Mouse (Mus musculus): Measurements from ENCODE around the gene Olfml2b. TPM values are rescaled to one million over a fixed set of nuclear protein-coding genes. Genes with fewer than 3 reads are reported as not detected.

Olfml2b gene
- polyA plus RNA-seq, 1 experiment from 2014 or later, result 19.5 TPM

DNA sequence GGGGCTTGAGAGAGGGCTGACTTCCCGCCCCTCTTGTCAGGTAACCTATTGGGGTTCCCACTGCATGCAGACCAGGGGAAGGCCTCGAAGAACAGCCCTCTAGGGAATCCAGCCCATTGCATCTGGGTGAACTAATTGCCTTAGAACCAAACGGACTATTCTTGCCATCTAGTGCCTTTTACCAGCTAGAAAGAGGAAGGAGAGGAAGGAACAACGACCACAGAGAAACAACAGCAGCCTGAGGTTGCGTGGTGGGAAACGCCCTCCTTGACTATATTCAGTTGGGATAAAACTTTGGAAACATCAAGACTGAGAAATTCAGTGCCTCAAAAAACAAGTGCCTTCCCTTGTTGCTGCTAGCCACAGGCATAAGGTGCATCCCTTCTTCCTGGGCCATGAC lies 39.5 kb downstream of the Olfml2b start:
- H3K4me2 ChIP-seq (replicated peaks; ENCODE audit: low read depth), result no peak overlapping the region
- no peak for ATAC-seq
- no peak overlapping the region for H3K4me3 ChIP-seq (ENCODE audit: low read depth, low read length)
- TF ChIP-seq CTCF (IDR thresholded peaks at IDR 0.05; ENCODE audit: low read depth), result no peak
- no peak overlapping the region for H3K9ac ChIP-seq (ENCODE audit: low read depth, low read length)
- WGBS, result 77% methylated on average over 6 of the region's 6 CpGs
- no peaks in the 10 kb centered on the region for H3K4me1 ChIP-seq (replicated peaks; ENCODE audit: control insufficient read depth, insufficient read depth, low read length)
- no peaks in the 10 kb centered on the region for H3K27me3 ChIP-seq (replicated peaks; ENCODE audit: control insufficient read depth, insufficient read depth, low read length)
- H3K27ac ChIP-seq (ENCODE audit: low read depth, low read length), result no peak overlapping the region
- H3K36me3 ChIP-seq (ENCODE audit: control insufficient read depth, insufficient read depth), result no peaks in the 10 kb centered on the region
- no peaks in the 10 kb centered on the region for H3K9me3 ChIP-seq (ENCODE audit: control insufficient read depth)

- TF ChIP-seq CTCF (IDR thresholded peaks at IDR 0.05; ENCODE audit: low read depth), result no peak
- ATAC-seq, result no peak
- 91% methylated on average over 8 of the region's 8 CpGs for WGBS
- H3K4me3 ChIP-seq (ENCODE audit: low read depth, low read length), result no peak overlapping the region
- H3K9ac ChIP-seq (ENCODE audit: low read depth, low read length), result no peak overlapping the region
- H3K4me2 ChIP-seq (replicated peaks; ENCODE audit: low read depth), result no peak overlapping the region
- H3K27ac ChIP-seq (ENCODE audit: low read depth, low read length), result no peak overlapping the region
- H3K9me3 ChIP-seq (ENCODE audit: control insufficient read depth), result no peaks in the 10 kb centered on the region
- H3K36me3 ChIP-seq (ENCODE audit: control insufficient read depth, insufficient read depth), result no peaks in the 10 kb centered on the region
- no peaks in the 10 kb centered on the region for H3K27me3 ChIP-seq (replicated peaks; ENCODE audit: control insufficient read depth, insufficient read depth, low read length)
- H3K4me1 ChIP-seq (replicated peaks; ENCODE audit: control insufficient read depth, insufficient read depth, low read length), result no peaks in the 10 kb centered on the region
Observed at GRCm38 (mm10) chr1:170689773-170690172, 45.4 kb downstream of the Olfml2b start.

DNA sequence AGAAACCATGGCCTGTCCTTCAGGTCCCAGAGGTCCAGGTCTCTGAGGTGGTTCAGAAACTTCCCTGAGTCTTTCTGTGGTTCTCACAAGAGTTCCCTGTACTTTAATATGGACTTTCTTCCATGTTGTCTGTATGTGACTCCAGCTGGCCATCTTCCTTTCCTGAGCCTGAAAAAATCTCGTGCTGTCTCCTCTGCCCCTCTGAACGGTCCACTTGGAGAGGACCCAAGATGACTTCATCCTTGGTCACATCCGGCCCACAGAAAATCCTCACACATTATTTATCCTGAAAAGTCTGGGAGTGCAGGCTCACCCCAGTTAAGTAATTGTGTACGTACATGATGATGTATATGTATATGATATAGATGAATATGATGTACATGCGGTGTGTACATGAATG lies 47.0 kb downstream of the Olfml2b start:
- Histone ChIP-seq H3K4me3 (ENCODE audit: low read depth, low read length) (no peak overlapping the region), H3K4me2 (replicated peaks; ENCODE audit: low read depth) (no peak overlapping the region), H3K9me3 (ENCODE audit: control insufficient read depth) (no peaks in the 10 kb centered on the region), H3K27me3 (replicated peaks; ENCODE audit: control insufficient read depth, insufficient read depth, low read length) (no peaks in the 10 kb centered on the region), H3K36me3 (ENCODE audit: control insufficient read depth, insufficient read depth) (no peaks in the 10 kb centered on the region), H3K9ac (ENCODE audit: low read depth, low read length) (no peak overlapping the region), H3K27ac (ENCODE audit: low read depth, low read length) (no peak overlapping the region), H3K4me1 (replicated peaks; ENCODE audit: control insufficient read depth, insufficient read depth, low read length) (no peaks in the 10 kb centered on the region)
- TF ChIP-seq CTCF (IDR thresholded peaks at IDR 0.05; ENCODE audit: low read depth), result no peak
- WGBS, result 71% methylated on average over 5 of the region's 5 CpGs
- no peak for ATAC-seq

DNA sequence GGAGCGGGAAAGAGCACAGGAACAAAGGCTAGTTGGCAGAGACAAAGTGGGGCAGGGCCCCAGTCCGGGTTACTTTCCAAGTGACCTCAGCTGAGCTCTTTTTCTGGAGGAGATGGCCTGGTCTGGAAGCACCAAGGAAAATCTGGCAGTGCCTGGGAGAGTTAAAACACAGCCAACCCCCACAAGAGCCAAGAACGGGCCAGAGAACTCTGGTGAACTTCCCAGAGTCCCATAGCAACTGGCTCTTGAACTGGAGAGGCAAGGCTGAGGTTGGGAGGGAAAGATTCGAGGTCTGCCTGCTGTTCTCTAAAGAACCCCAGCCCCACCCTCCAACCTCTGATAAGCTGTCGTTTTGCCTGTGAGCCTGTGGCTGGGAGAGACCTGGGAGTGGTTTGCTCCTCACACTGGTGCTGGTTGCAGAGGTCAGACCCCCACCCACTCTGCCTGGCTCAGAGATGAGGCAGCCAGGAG lies 50.5 kb downstream of the Olfml2b start:
- H3K36me3 ChIP-seq (ENCODE audit: control insufficient read depth, insufficient read depth), result no peaks in the 10 kb centered on the region
- no peak overlapping the region for H3K4me2 ChIP-seq (replicated peaks; ENCODE audit: low read depth)
- no peaks in the 10 kb centered on the region for H3K27me3 ChIP-seq (replicated peaks; ENCODE audit: control insufficient read depth, insufficient read depth, low read length)
- H3K4me3 ChIP-seq (ENCODE audit: low read depth, low read length), result no peak overlapping the region
- WGBS, result 35% methylated on average over 5 of the region's 5 CpGs
- H3K4me1 ChIP-seq (replicated peaks; ENCODE audit: control insufficient read depth, insufficient read depth, low read length), result no peaks in the 10 kb centered on the region
- no peak for ATAC-seq
- H3K27ac ChIP-seq (ENCODE audit: low read depth, low read length), result no peak overlapping the region
- H3K9me3 ChIP-seq (ENCODE audit: control insufficient read depth), result no peaks in the 10 kb centered on the region
- no peak for TF ChIP-seq CTCF (IDR thresholded peaks at IDR 0.05; ENCODE audit: low read depth)
- H3K9ac ChIP-seq (ENCODE audit: low read depth, low read length), result no peak overlapping the region

DNA sequence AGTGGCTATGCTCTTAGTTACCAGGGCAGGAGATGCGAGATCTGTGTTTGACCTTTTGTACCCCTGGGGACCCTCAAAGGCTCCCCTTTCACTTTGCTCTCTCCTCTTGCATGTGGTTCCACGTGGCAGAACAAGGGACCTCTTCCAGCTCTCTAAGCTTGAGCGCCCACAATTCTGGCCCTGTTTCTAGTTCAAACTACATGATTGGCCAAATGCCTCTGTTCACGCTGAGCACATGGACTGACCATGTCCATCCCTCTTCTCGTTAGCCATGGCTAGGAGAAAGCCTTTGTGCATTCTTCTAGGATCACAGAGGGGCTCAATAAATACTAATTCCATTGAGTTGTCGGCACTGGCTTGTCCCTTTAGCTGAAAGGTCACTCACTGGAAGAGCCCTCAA lies 51.0 kb downstream of the Olfml2b start:
- no peaks in the 10 kb centered on the region for H3K4me1 ChIP-seq (replicated peaks; ENCODE audit: control insufficient read depth, insufficient read depth, low read length)
- 76% methylated on average over 6 of the region's 6 CpGs for WGBS
- H3K9me3 ChIP-seq (ENCODE audit: control insufficient read depth), result no peaks in the 10 kb centered on the region
- H3K4me3 ChIP-seq (ENCODE audit: low read depth, low read length), result no peak overlapping the region
- no peaks in the 10 kb centered on the region for H3K27me3 ChIP-seq (replicated peaks; ENCODE audit: control insufficient read depth, insufficient read depth, low read length)
- H3K4me2 ChIP-seq (replicated peaks; ENCODE audit: low read depth), result no peak overlapping the region
- no peak for TF ChIP-seq CTCF (IDR thresholded peaks at IDR 0.05; ENCODE audit: low read depth)
- no peak for ATAC-seq
- H3K9ac ChIP-seq (ENCODE audit: low read depth, low read length), result no peak overlapping the region
- no peaks in the 10 kb centered on the region for H3K36me3 ChIP-seq (ENCODE audit: control insufficient read depth, insufficient read depth)
- no peak overlapping the region for H3K27ac ChIP-seq (ENCODE audit: low read depth, low read length)

DNA sequence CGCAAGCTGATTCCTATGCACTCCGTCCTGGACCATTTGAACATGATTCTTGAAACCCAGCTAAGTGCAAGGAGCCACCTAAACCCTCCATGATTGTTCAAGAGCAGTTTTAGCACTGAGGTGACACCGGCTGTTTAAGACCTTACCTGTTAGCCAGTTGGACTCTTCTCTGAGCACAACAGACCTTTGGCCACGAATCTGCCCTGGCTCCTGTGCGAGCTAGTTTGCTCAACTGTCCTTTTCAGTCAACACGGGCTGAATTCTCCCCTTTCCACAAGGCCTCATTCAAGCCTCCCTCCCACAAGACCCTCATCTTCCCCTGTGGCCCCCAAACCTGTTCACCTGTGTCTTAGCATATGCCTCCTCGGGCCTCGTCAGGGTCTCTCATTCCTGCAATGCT lies 52.7 kb downstream of the Olfml2b start:
- no peaks in the 10 kb centered on the region for H3K4me1 ChIP-seq (replicated peaks; ENCODE audit: control insufficient read depth, insufficient read depth, low read length)
- WGBS, result 91% methylated on average over 8 of the region's 8 CpGs
- H3K4me3 ChIP-seq (ENCODE audit: low read depth, low read length), result no peak overlapping the region
- no peak overlapping the region for H3K27ac ChIP-seq (ENCODE audit: low read depth, low read length)
- no peak overlapping the region for H3K9ac ChIP-seq (ENCODE audit: low read depth, low read length)
- no peaks in the 10 kb centered on the region for H3K27me3 ChIP-seq (replicated peaks; ENCODE audit: control insufficient read depth, insufficient read depth, low read length)
- H3K9me3 ChIP-seq (ENCODE audit: control insufficient read depth), result no peaks in the 10 kb centered on the region
- no peak overlapping the region for H3K4me2 ChIP-seq (replicated peaks; ENCODE audit: low read depth)
- no peak for TF ChIP-seq CTCF (IDR thresholded peaks at IDR 0.05; ENCODE audit: low read depth)
- H3K36me3 ChIP-seq (ENCODE audit: control insufficient read depth, insufficient read depth), result no peaks in the 10 kb centered on the region
- no peak for ATAC-seq

DNA sequence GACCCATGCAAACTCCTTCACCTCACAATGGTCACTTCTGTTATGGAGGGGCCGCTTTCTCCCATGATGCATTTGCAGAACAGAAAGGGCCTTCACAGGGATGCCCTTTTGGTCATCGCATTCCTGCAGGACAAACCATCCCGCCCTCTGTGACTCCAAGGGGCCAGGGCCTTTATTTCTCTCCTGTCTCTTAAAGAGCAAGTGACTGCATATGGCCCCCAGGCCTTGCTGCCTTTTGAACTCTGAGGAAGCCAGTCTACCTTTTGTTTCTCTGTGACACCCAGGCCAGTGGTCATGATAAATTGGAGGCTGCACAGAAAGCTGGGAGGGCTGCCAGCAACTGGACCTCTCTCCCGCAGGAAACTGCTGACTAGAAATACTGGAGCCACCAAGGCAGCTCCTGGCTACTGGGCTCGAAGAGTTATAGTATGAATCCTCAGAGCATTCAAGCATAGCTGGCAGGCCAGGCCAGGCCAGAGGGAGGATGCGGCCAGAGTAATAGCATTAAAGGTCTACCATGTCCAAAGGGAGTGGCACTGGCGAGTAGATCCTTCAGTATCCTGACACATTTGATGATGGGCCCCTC lies 53.5 kb downstream of the Olfml2b start:
- no peak for TF ChIP-seq CTCF (IDR thresholded peaks at IDR 0.05; ENCODE audit: low read depth)
- no peak overlapping the region for H3K4me3 ChIP-seq (ENCODE audit: low read depth, low read length)
- ATAC-seq, result no peak
- H3K9ac ChIP-seq (ENCODE audit: low read depth, low read length), result no peak overlapping the region
- no peaks in the 10 kb centered on the region for H3K4me1 ChIP-seq (replicated peaks; ENCODE audit: control insufficient read depth, insufficient read depth, low read length)
- H3K4me2 ChIP-seq (replicated peaks; ENCODE audit: low read depth), result no peak overlapping the region
- H3K27ac ChIP-seq (ENCODE audit: low read depth, low read length), result no peak overlapping the region
- H3K9me3 ChIP-seq (ENCODE audit: control insufficient read depth), result no peaks in the 10 kb centered on the region
- 77% methylated on average over 7 of the region's 7 CpGs for WGBS
- no peaks in the 10 kb centered on the region for H3K36me3 ChIP-seq (ENCODE audit: control insufficient read depth, insufficient read depth)
- no peaks in the 10 kb centered on the region for H3K27me3 ChIP-seq (replicated peaks; ENCODE audit: control insufficient read depth, insufficient read depth, low read length)
